Mouse (Mus musculus): ENCODE data around the gene Sbp.

- TF ChIP-seq POLR2A (IDR thresholded peaks at IDR 0.05; ENCODE audit: borderline replicate concordance, insufficient read depth, low read length) (no peak), CTCF (IDR thresholded peaks at IDR 0.05; ENCODE audit: borderline replicate concordance, insufficient read depth, low read depth, low read length) (peak; percentile 75)
Observed at GRCm38 (mm10) chr17:23969231-23969630, 27.8 kb downstream of the Sbp start.
